Mouse (Mus musculus): ENCODE measurements at regions not wholly inside any gene's neighbourhood (a gene's known extent, or its start where the extent isn't known, plus 50 kb on each side); places are given as distances from the start of the nearest gene placed in this dataset.

DNA sequence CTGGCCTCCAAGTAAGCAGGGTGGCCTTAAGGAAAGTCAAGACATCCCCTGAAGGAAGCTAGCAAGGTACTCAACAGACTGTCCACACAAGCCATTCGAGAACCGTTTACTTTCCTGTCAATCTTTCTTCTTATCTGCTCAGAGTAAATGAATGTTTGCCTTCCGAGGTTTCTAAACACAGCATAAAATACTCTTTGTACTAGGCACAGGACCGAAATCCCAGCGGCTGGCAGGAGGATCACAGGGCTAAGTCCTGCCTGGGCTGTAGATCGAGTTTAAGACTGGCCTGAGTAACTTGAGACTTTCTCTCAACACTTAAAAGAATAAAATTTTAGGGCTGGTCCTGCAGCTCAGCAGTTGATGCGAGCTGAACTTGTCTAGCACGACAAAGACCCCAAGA lies 175.9 kb downstream of the Bcl2l11 start:
- CTCF ChIA-PET = no interaction called here

DNA sequence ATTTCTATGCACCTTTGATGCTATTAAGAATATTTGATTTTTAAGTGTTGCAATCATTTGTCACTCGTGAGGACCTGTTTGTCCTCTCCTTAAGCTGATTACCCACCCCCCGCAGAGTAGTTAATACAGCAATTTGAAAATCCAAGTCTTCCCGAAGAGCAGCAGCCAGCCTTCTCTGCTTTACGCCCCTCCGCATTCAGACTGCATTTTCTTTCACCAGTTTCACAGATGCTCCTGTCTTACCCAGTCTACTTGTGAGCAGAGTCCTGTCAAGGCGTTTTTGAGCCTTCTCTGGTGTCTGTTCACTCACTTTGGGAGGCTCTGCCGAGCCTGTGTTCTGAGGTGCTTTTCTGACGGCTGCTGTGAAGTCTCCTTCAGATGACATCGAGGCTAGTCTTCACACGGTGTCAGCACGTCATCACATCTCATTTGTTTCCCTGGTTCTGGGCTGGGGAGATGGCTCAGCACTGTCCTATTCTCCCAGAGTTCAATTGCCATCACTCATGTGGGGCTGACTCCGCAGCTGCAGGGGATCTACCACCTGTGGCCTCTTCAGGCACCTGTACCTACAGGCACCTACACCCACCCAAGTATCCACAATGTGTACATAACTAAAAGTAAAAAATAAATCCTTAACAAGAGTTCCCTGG lies 178.3 kb downstream of the Bcl2l11 start:
- CTCF ChIA-PET = no interaction called here

DNA sequence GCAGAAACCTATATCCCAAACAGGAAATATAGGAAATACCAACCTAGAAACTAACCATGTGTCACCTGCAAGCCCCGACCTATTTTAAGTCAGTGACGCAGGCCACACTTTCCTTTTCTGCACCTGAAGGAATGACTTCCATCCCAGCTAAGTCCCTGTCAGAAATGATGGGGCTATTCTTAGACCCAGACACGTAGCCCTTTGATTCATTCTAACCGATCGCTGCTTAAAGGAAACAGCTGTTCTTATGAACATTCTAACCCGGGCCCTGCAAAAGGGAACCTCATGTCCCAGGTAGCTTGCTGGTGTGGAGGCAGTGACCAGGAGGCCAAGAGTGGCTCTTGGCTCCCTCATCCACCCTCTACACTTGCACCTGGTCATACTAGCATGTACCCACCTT lies 180.9 kb downstream of the Bcl2l11 start:
- CTCF ChIA-PET = no interaction called here

DNA sequence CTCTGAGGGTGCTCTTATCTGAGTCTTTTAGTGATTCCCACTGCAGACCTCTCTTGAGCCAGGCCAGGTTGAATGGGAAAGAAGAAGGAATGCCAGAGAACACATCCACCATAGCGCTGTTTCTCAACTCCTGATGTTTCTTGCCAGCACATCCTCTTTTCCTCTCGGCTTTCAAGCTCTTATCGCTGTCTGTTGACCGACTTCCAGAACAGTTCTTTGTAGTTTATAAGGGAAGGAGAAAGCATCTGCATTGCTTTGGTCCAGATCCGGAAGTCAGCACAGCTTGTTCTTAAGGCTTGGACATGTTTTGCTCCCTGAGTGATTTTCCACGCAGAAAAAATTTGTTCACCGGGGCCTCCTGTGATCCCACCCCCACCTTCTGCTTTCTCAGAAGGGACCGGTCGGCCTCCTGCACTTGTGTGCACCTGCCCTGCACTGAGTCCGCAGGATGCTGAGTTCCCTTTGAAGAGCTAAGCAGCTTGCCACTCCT lies 183.7 kb downstream of the Bcl2l11 start:
- CTCF ChIA-PET = no interaction called here

DNA sequence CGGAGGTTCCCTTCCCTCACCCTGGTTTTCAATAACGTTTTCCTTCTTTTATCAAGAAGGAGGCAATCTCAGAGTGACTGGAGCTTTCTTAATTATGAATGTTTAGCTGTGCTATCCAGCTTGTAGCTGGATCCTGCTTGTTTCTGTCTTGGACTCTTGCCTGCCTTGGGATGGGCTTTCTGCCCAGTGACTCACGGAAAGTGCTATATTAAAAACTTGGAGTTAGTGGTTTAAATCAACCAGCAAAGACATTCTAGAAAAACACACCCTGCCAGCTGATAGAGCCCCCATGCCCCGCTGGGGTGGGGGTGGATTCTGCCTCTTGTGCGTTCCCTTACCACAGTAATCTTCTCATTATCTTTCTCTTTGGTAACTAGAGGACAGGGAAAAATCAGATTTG lies 184.2 kb downstream of the Bcl2l11 start:
- CTCF ChIA-PET = interaction anchor here (0.5 kb wide), 1 partner anchor 88 kb away, joined by 3 read pairs; no protein-coding TSS in a partner anchor

DNA sequence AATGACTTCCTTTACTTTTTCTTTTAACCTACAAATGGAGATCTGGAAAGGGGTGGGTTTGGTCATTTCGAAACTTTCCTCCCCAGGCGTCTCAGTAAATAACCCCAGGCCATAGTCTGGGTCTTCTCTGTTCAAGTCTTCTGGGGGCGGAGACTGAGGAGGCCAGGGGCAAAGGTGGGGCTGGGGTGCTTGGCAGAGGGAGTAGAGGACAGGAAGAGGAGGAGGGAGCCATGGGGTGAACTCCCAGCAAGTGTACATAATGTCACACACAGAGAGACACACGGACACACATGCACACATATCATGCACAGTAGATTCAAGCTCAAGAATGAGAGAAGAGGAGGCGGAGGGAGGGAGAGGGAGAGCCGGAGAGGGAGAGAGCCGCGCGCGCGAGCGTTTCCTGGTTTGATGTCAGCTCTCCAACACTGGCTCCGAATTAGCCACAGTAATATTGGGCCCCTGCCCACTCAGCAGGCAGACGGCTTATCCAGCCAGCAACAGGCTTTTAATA lies 186.3 kb downstream of the Bcl2l11 start:
- CTCF ChIA-PET = no interaction called here

DNA sequence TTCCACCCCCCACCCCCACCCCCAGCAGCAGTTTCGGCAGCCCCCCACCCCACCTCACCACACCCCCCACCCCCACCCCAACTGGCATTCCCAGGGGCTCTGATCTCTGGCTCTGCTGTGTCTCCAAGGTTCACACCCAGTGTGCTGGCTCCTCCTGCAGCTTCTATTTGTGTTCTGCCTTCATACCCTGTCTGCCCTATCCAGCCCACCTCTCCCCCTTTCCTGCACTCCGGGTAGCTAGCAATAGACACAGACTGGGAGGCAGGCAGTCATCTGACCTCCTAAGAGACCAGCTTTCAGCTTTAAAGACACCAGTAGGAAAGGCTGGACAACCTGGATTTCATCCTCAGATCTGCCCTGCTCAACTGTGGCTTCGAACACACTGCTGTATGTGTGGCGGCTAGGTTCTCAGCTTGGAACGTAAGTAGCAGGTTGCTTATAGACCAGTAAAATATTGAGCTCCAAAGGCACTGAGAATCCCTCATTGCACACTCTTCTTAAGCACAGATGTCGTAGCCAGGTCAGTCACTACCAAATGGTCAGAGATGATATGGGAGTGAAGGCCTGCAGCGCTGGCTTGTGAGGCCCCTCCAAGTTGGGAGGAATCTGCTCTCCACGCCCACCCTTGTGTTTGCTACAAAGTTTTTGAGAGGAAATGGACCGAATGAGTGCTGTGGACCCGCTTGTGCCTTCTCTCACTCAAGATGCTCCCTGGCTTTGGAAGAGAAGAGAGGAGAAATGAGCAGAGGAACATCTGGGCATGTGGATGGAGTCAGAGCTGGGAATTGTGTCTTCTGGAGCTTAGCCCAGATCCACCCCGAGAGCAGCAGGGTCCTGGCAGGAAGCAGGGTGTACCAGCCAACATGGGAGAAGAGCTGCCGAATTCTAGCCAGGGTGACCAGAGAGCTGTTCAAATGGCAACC lies 187.1 kb downstream of the Bcl2l11 start:
- CTCF ChIA-PET = interaction anchor here (0.6 kb wide), 1 partner anchor 158 kb away, joined by 4 read pairs; no protein-coding TSS in a partner anchor

DNA sequence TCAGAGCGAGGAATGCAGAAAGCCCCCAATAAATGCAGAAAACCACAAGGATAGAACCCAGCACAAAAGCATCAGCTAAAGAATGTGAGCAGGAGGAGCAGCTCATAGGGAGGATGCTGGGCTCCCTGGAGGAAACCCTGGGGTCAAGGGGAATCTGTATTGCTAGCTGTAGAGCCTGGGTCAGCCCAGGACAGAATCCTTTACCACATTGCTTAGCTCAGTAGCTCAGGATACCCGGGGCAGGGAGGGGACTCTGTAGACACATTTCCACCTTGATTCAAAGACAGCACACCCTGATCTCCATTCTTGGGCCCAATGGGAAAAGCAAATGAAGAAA lies 187.7 kb downstream of the Bcl2l11 start:
- CTCF ChIA-PET = interaction anchor here (0.6 kb wide), 1 partner anchor 159 kb away, joined by 4 read pairs; no protein-coding TSS in a partner anchor

DNA sequence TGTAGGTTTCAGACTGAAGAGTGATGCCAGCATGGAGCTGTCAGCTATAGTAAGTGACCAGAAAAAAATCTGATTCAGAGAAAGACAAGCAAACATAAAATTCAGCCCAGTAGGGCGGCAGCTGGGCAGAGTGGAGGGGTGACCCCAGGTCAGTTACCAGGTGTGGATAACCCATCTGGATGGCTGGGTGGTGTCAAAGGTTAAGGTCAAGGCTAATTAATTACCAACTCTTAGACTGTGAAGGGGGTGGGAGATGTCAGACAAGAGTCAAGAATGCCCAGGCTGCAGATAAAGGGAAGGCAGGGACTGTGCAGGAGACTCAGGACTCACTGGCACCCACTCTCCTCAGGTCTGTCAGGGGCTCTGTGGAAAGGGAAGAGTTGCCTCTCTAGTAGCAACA lies 188.1 kb downstream of the Bcl2l11 start:
- CTCF ChIA-PET = no interaction called here

DNA sequence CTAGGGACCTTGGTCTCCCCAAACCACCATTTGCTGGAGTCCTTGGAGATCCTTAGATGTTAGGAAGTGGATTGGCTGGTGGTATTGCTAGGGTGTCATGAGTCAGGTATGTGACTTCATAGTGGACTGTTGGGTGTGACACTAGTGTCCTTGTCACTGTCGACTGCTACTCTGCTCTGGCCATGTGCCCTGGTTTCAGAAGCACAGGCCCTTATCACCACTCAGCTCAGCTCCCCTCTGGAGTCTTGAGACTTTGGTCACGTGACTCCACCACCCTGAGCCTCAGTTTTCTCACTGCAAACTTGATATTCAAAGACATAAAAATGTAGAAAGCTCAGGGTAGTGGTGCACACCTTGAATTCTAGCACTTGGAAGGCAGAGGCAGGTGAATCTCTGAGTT lies 190.7 kb downstream of the Bcl2l11 start:
- CTCF ChIA-PET = no interaction called here

DNA sequence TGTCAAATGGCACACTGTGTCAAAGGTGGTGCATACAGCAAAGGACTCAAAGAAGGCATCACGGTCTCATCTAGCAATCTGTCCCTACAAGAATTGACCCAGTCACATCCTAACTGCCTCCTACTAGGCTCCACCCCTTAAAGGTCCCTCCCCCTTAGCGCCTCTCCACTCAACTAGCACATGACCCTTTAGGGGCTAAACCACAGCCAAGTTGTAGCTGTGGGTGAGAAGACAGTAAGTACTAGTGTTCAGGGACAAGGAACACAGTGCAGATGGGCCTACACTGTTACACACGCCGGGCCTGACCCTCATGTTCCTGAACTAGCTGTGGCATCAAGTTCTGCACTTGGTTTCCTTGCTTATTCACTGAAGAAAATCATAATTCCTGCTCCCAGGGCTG lies 192.4 kb downstream of the Bcl2l11 start:
- CTCF ChIA-PET = no interaction called here

DNA sequence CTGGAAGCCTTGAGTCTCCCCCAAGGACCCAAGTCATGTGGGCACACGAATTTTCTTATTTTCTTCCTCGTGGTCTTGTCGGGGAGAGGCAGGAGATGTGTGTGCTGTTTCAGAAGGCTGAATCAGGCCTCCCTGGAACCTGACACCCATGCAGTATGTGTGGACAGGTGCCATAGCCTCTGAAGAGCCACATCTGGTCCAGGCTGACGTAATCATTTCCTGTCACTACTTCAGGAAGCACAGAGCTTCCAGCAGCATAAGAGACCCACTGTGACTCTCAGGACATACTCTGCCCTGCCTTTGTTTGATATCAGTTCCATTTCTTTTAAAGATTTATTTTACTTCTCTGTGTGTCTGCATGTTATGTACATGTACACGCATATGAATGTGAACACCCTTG lies 193.1 kb downstream of the Bcl2l11 start:
- CTCF ChIA-PET = no interaction called here

DNA sequence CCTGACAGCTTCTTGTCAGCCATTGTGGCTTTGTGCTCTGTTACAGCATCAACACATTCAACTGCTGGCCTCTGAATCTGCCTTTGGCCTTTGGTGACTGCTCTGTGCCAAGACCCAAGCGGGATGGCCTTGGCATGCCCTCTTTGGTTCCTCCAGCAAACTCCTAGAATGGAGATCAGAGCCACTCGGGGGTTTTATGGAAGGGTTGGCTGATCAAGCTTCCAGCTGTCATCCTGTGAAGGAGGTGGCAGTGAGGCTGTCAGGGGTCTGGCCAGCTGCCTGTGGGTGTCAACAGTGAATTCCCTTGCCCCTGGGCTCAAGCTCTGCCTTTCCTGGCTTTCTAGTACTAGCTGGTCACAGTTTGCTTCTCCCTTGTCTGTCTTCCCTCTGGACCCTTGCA lies 195.6 kb downstream of the Bcl2l11 start:
- CTCF ChIA-PET = no interaction called here

DNA sequence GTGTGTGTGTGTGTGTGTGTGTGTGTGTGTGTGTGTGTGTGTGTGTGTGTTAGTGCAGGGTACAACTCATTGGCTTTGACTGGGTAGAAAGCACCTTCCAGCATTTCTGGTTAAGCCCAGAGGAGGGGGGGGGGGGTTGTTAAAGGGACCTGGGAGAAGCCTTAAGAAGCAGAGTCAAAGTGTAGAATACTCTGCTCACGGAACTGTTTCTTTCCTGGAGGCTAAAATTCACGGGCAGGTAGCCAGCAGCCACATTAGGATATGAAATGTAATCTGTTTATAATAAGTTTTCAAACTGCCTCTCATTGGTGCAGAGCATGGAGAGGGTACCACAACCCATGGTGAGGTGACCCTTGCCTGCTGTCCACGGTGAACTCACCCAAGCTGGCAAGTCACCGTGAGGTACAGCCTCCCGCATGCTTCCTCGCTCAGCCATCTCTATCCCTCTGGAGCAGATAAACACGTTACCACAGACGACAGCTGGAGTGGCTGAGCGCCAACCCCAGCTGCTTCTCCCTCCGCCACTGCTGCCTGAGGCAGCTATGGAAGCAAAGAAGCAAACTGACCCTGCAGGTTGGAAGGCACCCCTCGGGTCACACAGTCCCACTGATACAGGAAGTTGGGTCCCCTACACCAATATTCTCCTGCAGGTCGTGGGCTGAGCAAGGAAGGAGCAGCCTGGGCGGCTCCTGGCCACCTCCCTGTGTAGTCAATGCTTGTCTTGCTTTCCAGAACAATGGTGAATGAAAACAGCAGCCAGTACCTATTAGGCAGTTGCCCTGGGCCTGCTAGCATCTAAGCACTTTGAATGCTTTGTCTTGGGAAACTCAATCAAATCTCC lies 198.6 kb downstream of the Bcl2l11 start:
- CTCF ChIA-PET = no interaction called here

DNA sequence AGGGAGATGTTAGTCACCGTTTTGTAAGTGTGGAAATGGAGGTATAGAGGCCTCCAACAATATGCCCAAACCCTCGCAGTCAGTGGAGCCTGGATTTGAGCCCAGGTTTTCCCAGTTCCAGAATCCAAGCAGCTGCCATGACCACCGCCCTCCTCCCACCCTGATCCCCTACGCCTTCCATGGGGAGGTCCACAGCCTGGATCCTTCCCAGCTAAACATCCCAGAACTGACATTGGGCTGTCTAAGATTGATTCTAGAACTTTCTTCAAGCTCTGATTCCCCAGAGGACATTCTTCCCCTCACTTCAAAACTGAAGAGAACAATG lies 199.2 kb downstream of the Bcl2l11 start:
- CTCF ChIA-PET = no interaction called here

DNA sequence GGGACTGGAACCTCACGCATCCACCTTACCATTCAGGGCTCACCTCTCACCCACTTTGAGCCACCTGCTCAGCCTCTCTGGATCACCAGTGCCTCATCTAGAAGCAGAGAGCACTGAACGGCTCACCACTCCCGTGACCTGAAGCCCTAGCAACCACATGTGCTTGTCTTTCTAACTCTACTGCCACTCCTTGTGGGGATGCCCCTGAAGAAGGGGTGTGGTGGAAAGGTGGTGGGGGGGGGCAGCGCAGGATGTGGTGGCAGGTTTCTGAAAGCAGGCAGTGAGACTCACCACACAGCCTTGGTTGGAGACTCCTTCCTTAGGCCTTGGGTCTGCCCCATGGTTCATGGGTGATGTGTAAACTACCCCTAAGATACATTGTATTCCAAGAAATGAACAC lies 199.6 kb downstream of the Bcl2l11 start:
- CTCF ChIA-PET = no interaction called here

DNA sequence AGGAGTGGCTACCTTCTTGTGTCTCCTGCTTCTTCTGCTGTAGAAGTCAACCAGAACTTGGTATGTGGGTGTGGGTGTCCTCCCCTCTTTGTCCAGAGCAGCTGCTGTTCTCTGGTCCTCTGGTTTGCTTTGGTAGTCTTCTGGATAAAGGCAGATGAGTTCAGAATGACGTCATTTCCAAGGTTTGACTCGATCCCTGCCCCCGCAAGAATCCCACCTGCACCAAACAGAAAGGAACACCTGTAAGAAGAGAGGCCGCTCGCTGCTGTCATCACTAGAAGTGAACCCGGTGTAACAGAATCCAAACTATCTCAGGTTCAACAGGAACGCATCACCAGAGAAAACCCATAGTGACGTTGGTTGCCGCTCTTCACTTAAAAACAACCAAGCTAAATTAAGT lies 205.0 kb downstream of the Bcl2l11 start:
- CTCF ChIA-PET = no interaction called here

DNA sequence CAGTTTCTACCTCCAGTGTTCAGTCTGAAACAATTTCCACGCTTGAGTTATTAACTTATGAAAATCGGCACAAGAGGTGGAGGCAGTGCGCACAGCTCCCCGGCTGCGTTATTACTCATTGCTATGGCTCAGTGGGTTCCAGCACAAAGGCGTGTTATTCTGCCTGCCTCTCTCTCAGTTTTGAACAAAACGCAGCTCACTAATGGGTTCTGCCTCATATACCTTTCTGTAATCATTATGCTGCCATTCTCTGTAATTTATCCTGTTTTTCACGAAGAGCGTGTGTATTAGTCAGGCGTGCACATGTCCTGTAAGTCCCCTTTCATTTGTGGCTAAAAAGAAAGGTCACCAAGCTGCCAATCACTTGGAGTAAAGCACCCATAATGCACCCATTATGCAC lies 205.4 kb downstream of the Bcl2l11 start:
- CTCF ChIA-PET = no interaction called here

DNA sequence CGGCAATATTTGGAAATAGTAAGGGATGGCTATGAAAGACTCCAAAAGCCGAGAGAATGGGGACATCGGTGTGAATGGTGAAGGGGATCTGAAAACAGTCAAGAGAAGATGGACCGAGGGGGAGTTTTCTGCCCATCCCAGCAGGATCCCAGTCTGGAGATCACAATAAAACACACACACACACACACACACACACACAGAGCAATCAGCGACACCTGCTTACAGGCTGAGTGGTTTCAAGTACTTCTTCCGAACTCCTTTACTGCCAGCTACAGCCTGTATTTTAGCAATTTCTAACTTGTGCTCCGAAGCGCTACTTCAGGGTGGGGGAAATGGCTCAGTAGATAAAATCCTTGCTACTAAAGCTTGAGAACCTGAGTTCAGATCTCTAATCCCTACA lies 205.8 kb downstream of the Bcl2l11 start:
- CTCF ChIA-PET = no interaction called here

DNA sequence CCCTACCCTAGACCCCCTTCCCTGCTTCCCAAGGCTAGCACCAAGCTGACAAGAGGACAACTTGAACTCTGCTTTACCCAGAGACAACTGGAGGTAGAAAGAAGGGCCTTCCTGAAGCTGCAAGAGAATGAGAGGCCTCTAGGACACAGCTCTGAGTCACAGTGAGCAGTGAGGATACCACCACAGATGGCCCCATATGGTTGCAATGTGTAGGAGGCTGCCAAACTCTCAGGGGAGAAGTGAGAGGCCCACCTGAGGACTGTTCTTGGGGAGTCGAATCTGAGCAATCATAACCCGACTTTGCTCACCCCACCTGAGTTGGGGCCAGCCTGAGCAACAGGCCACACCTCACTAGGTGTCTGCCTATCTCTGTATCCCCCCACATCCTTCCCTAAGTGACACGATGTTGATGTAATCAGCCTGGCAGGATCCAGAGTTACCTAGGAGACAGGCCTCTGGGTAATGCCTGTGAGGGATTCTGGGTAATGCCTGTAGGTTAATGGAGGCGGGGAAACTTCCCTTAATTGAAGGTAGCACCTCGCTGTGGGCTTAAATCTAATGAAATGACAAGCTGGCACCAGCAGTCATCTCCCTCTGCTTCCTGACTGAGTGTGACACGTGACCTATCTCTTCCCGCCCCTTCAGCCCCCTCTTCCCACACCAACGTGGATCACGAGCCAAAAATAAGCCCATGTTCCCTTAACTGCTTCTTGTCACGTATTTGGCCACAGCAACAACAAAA lies 207.7 kb downstream of the Bcl2l11 start:
- CTCF ChIA-PET = no interaction called here

DNA sequence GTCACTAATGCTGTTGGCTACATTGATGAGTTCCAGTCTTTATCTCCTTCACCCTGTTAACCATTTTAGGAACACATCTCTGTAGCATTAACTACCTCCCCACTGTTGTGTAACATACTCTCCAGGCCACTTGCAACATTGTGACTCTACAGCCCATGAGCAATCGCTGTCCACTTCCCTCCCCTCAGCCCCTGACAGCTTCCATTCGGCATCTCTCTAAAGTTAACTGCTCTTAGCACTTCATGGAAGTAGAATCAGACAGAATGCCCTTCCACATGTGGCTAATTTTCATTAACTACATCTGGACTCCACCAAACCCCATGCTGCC lies 208.3 kb downstream of the Bcl2l11 start:
- CTCF ChIA-PET = no interaction called here

All from spleen, embryonic (tissue).